Mouse (Mus musculus): Measurements from ENCODE around the gene Grin3a. TPM values are rescaled to one million over a fixed set of nuclear protein-coding genes. Genes with fewer than 3 reads are reported as not detected.
"Not testable (repeated sequence)": the region's sequence is repeated elsewhere in the genome, so short reads cannot be mapped to it uniquely, and the experiment has no call there.

Gene Grin3a
- total RNA-seq, 2 experiments from 2014 or later = 0.26 to 0.40 TPM

GRCm38 (mm10) chr4:49681812-49682211 lies 163.7 kb downstream of the Grin3a start, which contains the start of gene Ppp3r2:
Gene Ppp3r2, minus strand, starts transcription at chr4:49682024.
- DNase-seq (ENCODE audit: low spot score in 2 of 2) = no peak

GRCm38 (mm10) chr4:49680171-49680875 lies 165.2 kb downstream of the Grin3a start:
- no peak for DNase-seq (ENCODE audit: low spot score in 2 of 2)

DNA sequence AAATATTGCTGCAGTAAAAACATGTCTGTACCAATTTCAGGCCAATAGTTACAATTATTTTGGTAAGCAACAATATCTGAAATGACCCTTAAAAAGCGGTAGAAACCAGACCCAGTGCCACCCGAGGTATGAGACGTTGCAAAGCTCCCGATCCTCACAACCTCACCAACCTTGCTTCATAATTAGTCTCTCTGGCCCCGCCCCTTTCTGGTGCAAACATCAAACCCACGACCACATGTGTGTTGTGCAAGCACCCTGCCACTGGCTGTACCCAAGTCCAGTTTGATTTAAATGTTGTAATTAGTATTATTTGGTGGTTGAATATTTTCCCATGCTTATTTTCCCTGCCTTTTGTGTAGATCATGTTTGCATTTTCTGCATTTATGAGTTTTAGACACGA lies 168.8 kb downstream of the Grin3a start:
- no peak for DNase-seq (ENCODE audit: low spot score in 2 of 2)

- DNase-seq (ENCODE audit: low spot score in 2 of 2) = no peak
Measured at GRCm38 (mm10) chr4:49676071-49676470, 169.5 kb downstream of the Grin3a start.

- no peak for DNase-seq (ENCODE audit: low spot score in 2 of 2)
Measured at GRCm38 (mm10) chr4:49664850-49665249, 180.7 kb downstream of the Grin3a start.

DNA sequence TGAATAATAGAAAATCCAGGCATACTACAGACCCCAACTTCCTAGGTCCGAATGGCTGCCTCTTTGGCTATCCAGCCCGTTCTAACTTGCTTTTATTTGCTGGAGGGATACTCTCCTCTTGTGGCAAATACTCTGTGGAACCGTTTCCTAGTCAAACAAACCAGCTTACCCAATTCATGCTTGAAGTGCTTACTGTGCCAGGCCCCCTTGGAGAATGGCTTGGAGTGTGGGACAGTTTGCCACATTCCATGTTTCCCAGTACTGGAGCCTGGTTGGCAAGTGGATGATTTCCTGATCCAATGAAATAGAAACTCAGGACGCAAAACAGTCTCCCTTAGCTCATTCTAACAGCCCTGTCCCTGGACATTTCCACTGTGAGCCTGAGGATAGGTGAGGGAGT lies 183.3 kb downstream of the Grin3a start:
- no peak for DNase-seq (ENCODE audit: low spot score in 2 of 2)

DNA sequence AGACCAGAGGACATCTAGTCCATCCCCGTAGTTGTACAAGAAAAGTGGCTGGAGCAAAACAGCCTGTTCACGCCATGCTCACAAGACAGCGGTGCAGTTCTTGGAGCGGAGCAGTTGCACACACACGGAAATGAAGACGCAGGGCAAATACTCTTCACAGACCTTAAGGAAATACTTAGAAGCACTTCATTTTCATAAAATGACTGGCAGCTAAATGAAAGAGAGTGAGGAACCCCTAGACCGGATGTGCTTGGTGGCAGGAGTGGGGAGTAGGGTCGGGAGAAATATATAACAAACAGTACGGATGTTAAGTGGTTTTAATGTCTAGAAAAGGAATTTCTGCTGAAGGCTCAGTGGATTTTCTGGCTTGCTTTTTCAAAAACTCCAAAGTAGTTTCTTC lies 183.9 kb downstream of the Grin3a start:
- no peak for DNase-seq (ENCODE audit: low spot score in 2 of 2)

GRCm38 (mm10) chr4:49659421-49659820 lies 186.1 kb downstream of the Grin3a start:
- no peak for DNase-seq (ENCODE audit: low spot score in 2 of 2)

GRCm38 (mm10) chr4:49639913-49640312 lies 205.6 kb downstream of the Grin3a start:
- DNase-seq (ENCODE audit: low spot score in 2 of 2) = no peak

DNA sequence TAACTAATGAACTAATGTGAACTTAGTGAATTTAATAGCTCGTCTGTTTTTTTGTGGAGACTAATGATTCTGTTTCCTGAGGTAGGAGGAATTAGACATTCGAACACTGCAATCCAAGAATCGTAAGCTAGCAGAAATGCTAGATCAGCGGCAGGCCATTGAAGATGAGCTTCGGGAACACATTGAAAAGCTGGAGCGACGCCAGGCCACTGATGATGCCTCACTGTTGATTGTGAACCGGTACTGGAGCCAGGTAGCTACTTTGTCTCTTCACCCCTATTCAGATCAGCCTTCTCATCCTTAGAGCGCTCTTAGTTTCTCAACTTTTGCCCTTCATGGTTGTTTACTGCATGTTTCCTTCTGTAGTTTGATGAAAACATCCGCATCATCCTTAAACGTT lies 207.7 kb downstream of the Grin3a start:
- DNase-seq (ENCODE audit: low spot score in 2 of 2) = no peak

- DNase-seq (ENCODE audit: low spot score in 2 of 2) = no peak
Measured at GRCm38 (mm10) chr4:49632139-49632481, 213.4 kb downstream of the Grin3a start.

GRCm38 (mm10) chr4:49631319-49632138 lies 214.0 kb downstream of the Grin3a start, which contains the start of gene Rnf20:
Gene Rnf20, plus strand, starts transcription at chr4:49632006.
- peak; percentile 93 for DNase-seq (ENCODE audit: low spot score in 2 of 2)

DNA sequence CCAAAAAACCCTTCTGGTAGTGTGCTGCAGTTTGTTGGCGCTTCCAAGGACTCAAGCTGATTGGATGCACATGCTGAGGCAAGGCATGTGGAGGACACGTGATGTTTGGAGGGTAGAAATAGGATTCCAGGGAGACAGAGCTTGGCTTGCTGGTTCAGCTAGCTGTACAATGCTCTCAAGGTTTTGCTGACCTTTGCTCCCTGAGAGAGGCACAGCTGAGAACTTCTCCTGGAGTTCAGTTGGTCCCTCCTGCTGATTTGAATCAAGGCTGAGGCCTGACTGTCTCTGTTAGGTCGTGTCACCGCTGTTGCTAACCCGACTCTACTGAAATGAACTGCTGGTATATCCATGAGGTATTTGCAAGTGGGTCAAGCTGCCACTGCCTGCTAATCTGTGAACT lies 216.6 kb downstream of the Grin3a start:
- no peak for DNase-seq (ENCODE audit: low spot score in 2 of 2)

DNA sequence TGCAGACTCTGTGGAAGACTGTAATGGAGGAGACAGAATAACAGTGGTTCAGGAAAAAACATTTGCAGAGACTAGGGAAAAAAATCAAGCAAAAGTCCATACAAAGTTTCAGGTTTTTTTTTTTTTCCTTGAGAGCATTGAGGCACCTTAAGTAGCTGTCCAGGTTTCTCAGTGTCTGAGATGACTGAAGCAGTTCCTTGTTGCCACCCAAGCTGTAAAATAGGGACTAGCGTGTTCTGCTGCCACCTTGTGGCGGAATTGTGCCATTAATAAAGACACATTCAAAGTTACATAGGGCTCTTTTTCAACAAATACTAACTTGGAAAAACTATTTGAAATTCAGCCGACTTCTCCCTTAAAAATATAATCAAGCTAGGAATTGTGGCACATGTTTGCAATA lies 218.6 kb downstream of the Grin3a start:
- DNase-seq (ENCODE audit: low spot score in 2 of 2) = peak; percentile 72 to 74

DNA sequence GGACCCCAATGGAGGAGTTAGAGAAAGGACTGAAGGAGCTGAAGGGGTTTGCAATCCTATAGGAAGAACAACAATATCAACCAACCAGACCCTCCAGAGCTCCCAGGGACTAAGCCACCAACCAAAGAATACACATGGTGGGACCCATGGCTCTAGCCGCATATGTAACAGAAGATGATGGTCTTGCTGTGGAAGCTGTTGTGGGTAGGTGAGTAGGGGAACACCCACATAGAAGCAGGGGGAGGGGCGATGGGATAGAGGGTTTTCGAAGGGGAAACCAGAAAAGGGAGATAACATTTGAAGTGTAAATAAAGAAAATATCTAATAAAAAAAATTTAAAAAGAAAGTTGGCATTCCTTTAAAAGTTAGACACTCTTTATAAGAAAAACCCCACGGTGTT lies 220.6 kb downstream of the Grin3a start:
- DNase-seq (ENCODE audit: low spot score in 2 of 2) = not testable (repeated sequence)

GRCm38 (mm10) chr4:49623916-49624315 lies 221.6 kb downstream of the Grin3a start:
- DNase-seq (ENCODE audit: low spot score in 2 of 2) = no peak

GRCm38 (mm10) chr4:49622272-49622671 lies 223.3 kb downstream of the Grin3a start:
- no peak for DNase-seq (ENCODE audit: low spot score in 2 of 2)

DNA sequence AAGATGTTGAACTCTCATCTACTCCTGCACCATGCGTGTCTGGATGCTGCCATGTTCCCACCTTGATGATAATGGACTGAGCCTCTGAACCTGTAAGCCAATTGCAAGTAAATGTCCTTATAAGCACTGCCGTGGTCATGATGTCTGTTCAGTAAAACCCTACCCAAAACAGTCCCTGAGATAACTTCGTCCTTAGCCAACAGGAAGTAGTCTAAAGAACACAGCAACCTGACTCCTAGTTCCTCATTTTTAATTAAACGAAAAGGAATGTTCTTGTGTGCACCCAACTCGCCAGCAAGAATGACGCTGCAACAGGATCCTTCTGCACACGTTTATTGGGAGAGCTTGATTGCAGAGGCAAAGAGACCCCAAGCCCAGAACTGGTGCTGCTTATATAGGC lies 225.7 kb downstream of the Grin3a start:
- DNase-seq (ENCODE audit: low spot score in 2 of 2) = not testable (repeated sequence)

DNA sequence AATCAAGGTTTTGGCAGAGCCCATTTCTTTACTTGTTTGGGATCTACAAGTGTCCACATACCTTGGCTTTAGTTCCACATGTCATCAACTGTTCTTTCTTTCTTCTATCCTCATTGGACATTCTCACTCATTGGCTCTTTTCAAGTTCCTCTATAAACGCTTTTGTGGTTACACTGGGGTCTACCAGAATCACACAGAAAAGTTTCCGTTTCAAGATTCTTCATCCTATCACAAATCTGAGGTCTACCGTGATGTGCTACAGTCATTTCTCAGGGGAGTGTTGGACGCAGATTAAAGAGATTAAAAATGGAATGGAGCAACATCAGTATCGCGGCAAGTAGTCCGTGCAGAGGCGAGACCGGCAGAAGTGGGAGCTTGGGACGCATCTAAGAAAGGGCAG lies 228.6 kb downstream of the Grin3a start:
- DNase-seq (ENCODE audit: low spot score in 2 of 2) = no peak

All from adrenal gland, adult 18-20 months (tissue).